Mouse (Mus musculus): ENCODE measurements around the gene Clpsl2. TPM values are rescaled to one million over a fixed set of nuclear protein-coding genes. Genes with fewer than 3 reads are reported as not detected.

Gene Clpsl2
- polyA plus RNA-seq, 1 experiment from 2014 or later = not detected

GRCm38 (mm10) chr17:28524009-28524695, 25.1 kb upstream of the Clpsl2 start:
- H3K36me3 ChIP-seq (ENCODE audit: control insufficient read depth, insufficient read depth) = no peaks in the 10 kb centered on the region
- H3K27me3 ChIP-seq (replicated peaks; ENCODE audit: control insufficient read depth, insufficient read depth, low read length) = no peaks in the 10 kb centered on the region; the same call in 1 of the 2 replicates
- H3K4me1 ChIP-seq (replicated peaks; ENCODE audit: control insufficient read depth, insufficient read depth, low read length) = peaks cover 14% of the 10 kb centered on the region
- no peak for ATAC-seq
- peak overlapping the region; percentile 82; the same call in 1 of the 2 replicates for H3K4me2 ChIP-seq (ENCODE audit: low read length)
- H3K9me3 ChIP-seq (ENCODE audit: control insufficient read depth, low read length) = no peaks in the 10 kb centered on the region
- H3K9ac ChIP-seq (replicated peaks; ENCODE audit: low read depth, low read length) = no peak overlapping the region
- H3K4me3 ChIP-seq (replicated peaks; ENCODE audit: low read length) = no peak overlapping the region
- H3K27ac ChIP-seq (ENCODE audit: low read length) = no peak overlapping the region
- WGBS = 89% methylated on average over 23 of the region's 23 CpGs

- no peak for ATAC-seq
- 73% methylated on average over 4 of the region's 4 CpGs for WGBS
- Histone ChIP-seq H3K4me2 (ENCODE audit: low read length) (no peak overlapping the region), H3K4me1 (replicated peaks; ENCODE audit: control insufficient read depth, insufficient read depth, low read length) (peaks cover 14% of the 10 kb centered on the region), H3K9me3 (ENCODE audit: control insufficient read depth, low read length) (no peaks in the 10 kb centered on the region), H3K4me3 (replicated peaks; ENCODE audit: low read length) (no peak overlapping the region), H3K9ac (replicated peaks; ENCODE audit: low read depth, low read length) (no peak overlapping the region), H3K36me3 (ENCODE audit: control insufficient read depth, insufficient read depth) (no peaks in the 10 kb centered on the region), H3K27ac (ENCODE audit: low read length) (no peak overlapping the region), H3K27me3 (replicated peaks; ENCODE audit: control insufficient read depth, insufficient read depth, low read length) (no peaks in the 10 kb centered on the region; the same call in 1 of the 2 replicates)
Observed at GRCm38 (mm10) chr17:28524831-28525430, 24.3 kb upstream of the Clpsl2 start.

GRCm38 (mm10) chr17:28527184-28528042, 21.8 kb upstream of the Clpsl2 start:
- no peak overlapping the region for H3K27ac ChIP-seq (ENCODE audit: low read length)
- ATAC-seq = no peak; the same call in 1 of the 2 replicates

DNA sequence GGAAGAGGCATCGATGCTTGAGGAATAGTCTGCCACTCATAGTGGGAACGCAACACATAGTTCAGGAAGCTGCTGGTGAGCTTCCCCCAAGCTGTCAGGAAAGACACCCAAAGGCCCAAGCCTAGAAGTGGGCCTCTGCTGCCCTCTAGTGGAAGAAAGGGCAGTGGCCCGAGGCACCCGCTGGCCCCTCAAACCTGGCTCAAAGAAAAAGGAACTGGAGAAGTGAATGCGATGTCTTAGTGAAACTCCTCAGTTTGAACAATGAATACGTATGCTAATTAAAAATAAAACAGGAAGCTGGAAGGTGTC, 21.2 kb upstream of the Clpsl2 start:
- no peak overlapping the region for H3K9ac ChIP-seq (replicated peaks; ENCODE audit: low read depth, low read length)
- H3K27me3 ChIP-seq (replicated peaks; ENCODE audit: control insufficient read depth, insufficient read depth, low read length) = peaks cover 2% of the 10 kb centered on the region; the same call in 1 of the 2 replicates
- no peak overlapping the region for H3K4me3 ChIP-seq (replicated peaks; ENCODE audit: low read length)
- H3K4me1 ChIP-seq (replicated peaks; ENCODE audit: control insufficient read depth, insufficient read depth, low read length) = peaks cover 9% of the 10 kb centered on the region; the same call in 1 of the 2 replicates
- ATAC-seq = peak; percentile 74
- no peaks in the 10 kb centered on the region for H3K36me3 ChIP-seq (ENCODE audit: control insufficient read depth, insufficient read depth)
- H3K9me3 ChIP-seq (ENCODE audit: control insufficient read depth, low read length) = no peaks in the 10 kb centered on the region
- no peak overlapping the region for H3K27ac ChIP-seq (ENCODE audit: low read length)
- peak overlapping the region; percentile 26 for H3K4me2 ChIP-seq (ENCODE audit: low read length)
- WGBS = 2% methylated on average over 6 of the region's 6 CpGs

More at GRCm38 (mm10) chr17:28527184-28528042, 21.8 kb upstream of the Clpsl2 start:
- Histone ChIP-seq H3K27me3 (replicated peaks; ENCODE audit: control insufficient read depth, insufficient read depth, low read length) (peaks cover 2% of the 10 kb centered on the region; the same call in 1 of the 2 replicates), H3K36me3 (ENCODE audit: control insufficient read depth, insufficient read depth) (no peaks in the 10 kb centered on the region), H3K9me3 (ENCODE audit: control insufficient read depth, low read length) (no peaks in the 10 kb centered on the region), H3K9ac (replicated peaks; ENCODE audit: low read depth, low read length) (no peak overlapping the region), H3K4me1 (replicated peaks; ENCODE audit: control insufficient read depth, insufficient read depth, low read length) (peaks cover 10% of the 10 kb centered on the region; the same call in 1 of the 2 replicates), H3K4me3 (replicated peaks; ENCODE audit: low read length) (no peak overlapping the region), H3K4me2 (ENCODE audit: low read length) (peak overlapping the region; percentile 26)
- 49% methylated on average over 12 of the region's 12 CpGs for WGBS

DNA sequence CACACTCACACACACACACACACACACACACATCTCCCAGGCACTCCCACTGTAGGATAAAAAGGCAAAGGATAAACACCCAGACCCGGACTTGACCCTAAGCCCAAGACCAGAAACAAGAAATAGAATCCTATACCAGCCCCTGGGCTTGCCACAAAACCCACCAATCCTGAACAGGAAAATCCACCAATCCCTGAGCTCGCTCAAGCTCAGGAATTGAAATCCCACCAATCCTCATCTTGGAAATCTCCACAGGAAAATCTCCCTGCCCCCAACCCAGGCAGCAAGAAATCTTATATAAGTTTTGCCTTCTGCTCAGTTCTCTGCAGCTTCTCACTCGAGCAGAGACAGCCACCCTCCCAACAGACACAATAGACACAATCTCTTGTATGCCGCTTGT, 20.1 kb upstream of the Clpsl2 start:
- H3K4me3 ChIP-seq (replicated peaks; ENCODE audit: low read length) = no peak overlapping the region
- no peaks in the 10 kb centered on the region for H3K9me3 ChIP-seq (ENCODE audit: control insufficient read depth, low read length)
- H3K4me2 ChIP-seq (ENCODE audit: low read length) = no peak overlapping the region
- H3K36me3 ChIP-seq (ENCODE audit: control insufficient read depth, insufficient read depth) = no peaks in the 10 kb centered on the region
- H3K27ac ChIP-seq (ENCODE audit: low read length) = no peak overlapping the region
- 74% methylated on average over 4 of the region's 4 CpGs for WGBS
- peaks cover 6% of the 10 kb centered on the region; the same call in 1 of the 2 replicates for H3K4me1 ChIP-seq (replicated peaks; ENCODE audit: control insufficient read depth, insufficient read depth, low read length)
- ATAC-seq = no peak
- peaks cover 2% of the 10 kb centered on the region; the same call in 1 of the 2 replicates for H3K27me3 ChIP-seq (replicated peaks; ENCODE audit: control insufficient read depth, insufficient read depth, low read length)
- H3K9ac ChIP-seq (replicated peaks; ENCODE audit: low read depth, low read length) = no peak overlapping the region

GRCm38 (mm10) chr17:28530506-28530905, 18.7 kb upstream of the Clpsl2 start, which contains the start of gene Armc12:
Gene Armc12, plus strand, starts transcription at chr17:28530806.
- Histone ChIP-seq H3K27me3 (replicated peaks; ENCODE audit: control insufficient read depth, insufficient read depth, low read length) (peaks cover 2% of the 10 kb centered on the region; the same call in 1 of the 2 replicates), H3K9me3 (ENCODE audit: control insufficient read depth, low read length) (no peaks in the 10 kb centered on the region), H3K9ac (replicated peaks; ENCODE audit: low read depth, low read length) (no peak within 1 kb of the TSS), H3K36me3 (ENCODE audit: control insufficient read depth, insufficient read depth) (no peaks in the 10 kb centered on the region), H3K4me1 (replicated peaks; ENCODE audit: control insufficient read depth, insufficient read depth, low read length) (peaks cover 6% of the 10 kb centered on the region; the same call in 1 of the 2 replicates), H3K4me2 (ENCODE audit: low read length) (no peak within 1 kb of the TSS), H3K27ac (ENCODE audit: low read length) (no peak within 1 kb of the TSS), H3K4me3 (replicated peaks; ENCODE audit: low read length) (no peak within 1 kb of the TSS)
- WGBS = 86% methylated on average over 6 of the region's 6 CpGs
- no peak for ATAC-seq

GRCm38 (mm10) chr17:28531946-28532345, 17.3 kb upstream of the Clpsl2 start:
- no peaks in the 10 kb centered on the region for H3K36me3 ChIP-seq (ENCODE audit: control insufficient read depth, insufficient read depth)
- H3K27ac ChIP-seq (ENCODE audit: low read length) = no peak overlapping the region
- H3K9ac ChIP-seq (replicated peaks; ENCODE audit: low read depth, low read length) = no peak overlapping the region
- H3K27me3 ChIP-seq (replicated peaks; ENCODE audit: control insufficient read depth, insufficient read depth, low read length) = peaks cover 2% of the 10 kb centered on the region; the same call in 1 of the 2 replicates
- peaks cover 6% of the 10 kb centered on the region; the same call in 1 of the 2 replicates for H3K4me1 ChIP-seq (replicated peaks; ENCODE audit: control insufficient read depth, insufficient read depth, low read length)
- H3K4me3 ChIP-seq (replicated peaks; ENCODE audit: low read length) = no peak overlapping the region
- no peaks in the 10 kb centered on the region for H3K9me3 ChIP-seq (ENCODE audit: control insufficient read depth, low read length)
- WGBS = 17% methylated on average over 18 of the region's 18 CpGs
- peak overlapping the region; percentile 6; the same call in 1 of the 2 replicates for H3K4me2 ChIP-seq (ENCODE audit: low read length)
- no peak for ATAC-seq

DNA sequence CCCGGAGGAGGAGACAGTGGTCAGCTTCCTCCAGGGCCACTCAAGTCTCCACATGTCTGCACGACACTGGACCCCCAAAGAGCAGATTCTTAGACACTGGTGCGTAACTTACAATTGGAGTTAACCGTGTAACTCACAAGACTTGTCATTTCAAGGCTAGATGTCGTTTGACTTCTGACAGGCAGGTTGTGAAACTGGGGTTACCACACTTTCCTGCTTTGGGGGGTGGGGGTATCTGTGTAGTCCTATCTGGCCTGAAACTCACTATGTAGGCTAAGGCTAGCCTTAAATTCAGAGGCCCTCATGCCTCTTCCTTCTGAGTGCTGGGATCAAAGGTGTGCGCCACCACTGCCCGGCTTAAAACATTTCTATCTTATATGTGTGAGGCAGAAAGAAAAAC, 16.7 kb upstream of the Clpsl2 start:
- Histone ChIP-seq H3K9ac (replicated peaks; ENCODE audit: low read depth, low read length) (no peak overlapping the region), H3K36me3 (ENCODE audit: control insufficient read depth, insufficient read depth) (no peaks in the 10 kb centered on the region), H3K4me3 (replicated peaks; ENCODE audit: low read length) (no peak overlapping the region), H3K9me3 (ENCODE audit: control insufficient read depth, low read length) (no peaks in the 10 kb centered on the region), H3K27me3 (replicated peaks; ENCODE audit: control insufficient read depth, insufficient read depth, low read length) (peaks cover 2% of the 10 kb centered on the region; the same call in 1 of the 2 replicates), H3K4me2 (ENCODE audit: low read length) (no peak overlapping the region), H3K27ac (ENCODE audit: low read length) (no peak overlapping the region), H3K4me1 (replicated peaks; ENCODE audit: control insufficient read depth, insufficient read depth, low read length) (peaks cover 6% of the 10 kb centered on the region; the same call in 1 of the 2 replicates)
- ATAC-seq = no peak
- WGBS = 89% methylated on average over 7 of the region's 7 CpGs

- 94% methylated on average over 13 of the region's 13 CpGs for WGBS
- Histone ChIP-seq H3K4me2 (ENCODE audit: low read length) (no peak overlapping the region), H3K36me3 (ENCODE audit: control insufficient read depth, insufficient read depth) (no peaks in the 10 kb centered on the region), H3K27ac (ENCODE audit: low read length) (no peak overlapping the region), H3K9ac (replicated peaks; ENCODE audit: low read depth, low read length) (no peak overlapping the region), H3K9me3 (ENCODE audit: control insufficient read depth, low read length) (no peaks in the 10 kb centered on the region), H3K4me3 (replicated peaks; ENCODE audit: low read length) (no peak overlapping the region), H3K4me1 (replicated peaks; ENCODE audit: control insufficient read depth, insufficient read depth, low read length) (0 out of 2 replicates have a peak, but pooled peaks cover 2% of the 10 kb centered on the region), H3K27me3 (replicated peaks; ENCODE audit: control insufficient read depth, insufficient read depth, low read length) (peaks cover 2% of the 10 kb centered on the region; the same call in 1 of the 2 replicates)
- no peak for ATAC-seq
Observed at GRCm38 (mm10) chr17:28533327-28533726, 15.9 kb upstream of the Clpsl2 start.
